Mouse (Mus musculus) CD4-positive helper T cell, adult 2 months (primary cell): ENCODE results near the gene 4933405L10Rik.

Experiments
- DNase-seq: peaks from one replicate; pipeline ENCODE4 v3.0.0-alpha.2; 2012; ENCODE audit warnings: low read depth, missing footprints, low spot score

Gene 4933405L10Rik

DNA sequence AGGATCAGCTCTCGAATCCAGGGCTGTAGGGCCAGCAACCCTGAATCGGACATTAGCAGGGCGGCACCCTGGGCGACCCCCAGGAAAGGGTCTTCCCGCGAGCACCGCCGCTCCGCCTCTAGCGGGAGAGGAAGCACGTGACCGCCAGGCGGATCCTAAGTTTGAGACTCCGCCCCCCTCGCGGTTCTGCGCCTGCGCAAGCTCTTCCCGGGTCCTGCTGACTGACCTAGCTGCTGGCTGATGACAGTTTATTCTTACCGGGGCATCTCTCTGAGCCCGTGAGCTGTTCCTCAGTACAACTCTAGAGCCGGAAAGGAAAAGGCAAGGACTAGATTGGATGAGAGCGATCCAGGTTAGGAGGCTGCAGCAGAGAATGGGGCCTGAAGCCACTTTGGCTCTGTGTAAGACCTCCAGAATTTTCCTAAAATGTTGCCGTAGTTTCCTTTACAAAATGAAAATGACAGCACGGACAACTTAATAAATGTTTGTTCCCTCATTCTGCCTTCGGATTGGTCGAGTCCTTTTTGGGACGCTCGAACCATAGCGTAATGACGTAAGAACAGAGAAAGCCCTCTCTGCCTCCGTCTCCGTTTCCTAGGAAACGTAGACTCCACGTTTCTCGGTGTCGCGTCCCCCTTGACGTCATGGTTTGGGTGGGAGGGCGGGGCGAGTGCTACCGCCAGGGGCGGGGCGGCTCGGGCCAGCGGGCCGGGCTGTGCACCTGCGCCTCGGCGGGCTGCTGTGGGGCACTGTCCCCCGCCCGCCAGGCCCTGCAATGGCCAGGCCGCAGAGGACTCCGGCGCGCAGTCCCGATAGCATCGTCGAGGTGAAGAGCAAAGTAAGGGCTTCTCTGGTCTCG, 6.3 kb upstream of the 4933405L10Rik start, which contains the start of the genes Acd and Pard6a:
TSS of gene Acd (minus strand) at position 137 of the 859 bp plus-strand sequence.
TSS of gene Pard6a (plus strand) at position 183 of the 859 bp plus-strand sequence.
- peak; percentile 94 for DNase-seq

DNA sequence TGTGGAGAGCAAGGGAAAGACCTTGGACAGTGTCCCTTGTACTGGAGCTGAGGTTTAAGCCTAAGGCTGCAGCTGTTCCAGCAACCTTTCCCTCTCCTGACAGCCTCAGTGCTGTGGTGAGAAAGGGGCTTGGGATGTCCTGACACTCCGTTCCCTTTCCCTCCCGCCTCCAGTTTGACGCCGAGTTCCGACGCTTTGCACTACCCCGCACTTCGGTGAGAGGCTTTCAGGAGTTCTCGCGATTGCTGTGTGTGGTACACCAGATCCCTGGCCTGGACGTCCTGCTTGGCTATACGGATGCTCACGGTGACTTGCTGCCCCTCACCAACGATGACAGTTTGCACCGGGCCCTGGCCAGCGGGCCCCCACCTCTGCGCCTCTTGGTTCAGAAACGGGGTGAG, 5.5 kb upstream of the 4933405L10Rik start:
- DNase-seq, result no peak

DNA sequence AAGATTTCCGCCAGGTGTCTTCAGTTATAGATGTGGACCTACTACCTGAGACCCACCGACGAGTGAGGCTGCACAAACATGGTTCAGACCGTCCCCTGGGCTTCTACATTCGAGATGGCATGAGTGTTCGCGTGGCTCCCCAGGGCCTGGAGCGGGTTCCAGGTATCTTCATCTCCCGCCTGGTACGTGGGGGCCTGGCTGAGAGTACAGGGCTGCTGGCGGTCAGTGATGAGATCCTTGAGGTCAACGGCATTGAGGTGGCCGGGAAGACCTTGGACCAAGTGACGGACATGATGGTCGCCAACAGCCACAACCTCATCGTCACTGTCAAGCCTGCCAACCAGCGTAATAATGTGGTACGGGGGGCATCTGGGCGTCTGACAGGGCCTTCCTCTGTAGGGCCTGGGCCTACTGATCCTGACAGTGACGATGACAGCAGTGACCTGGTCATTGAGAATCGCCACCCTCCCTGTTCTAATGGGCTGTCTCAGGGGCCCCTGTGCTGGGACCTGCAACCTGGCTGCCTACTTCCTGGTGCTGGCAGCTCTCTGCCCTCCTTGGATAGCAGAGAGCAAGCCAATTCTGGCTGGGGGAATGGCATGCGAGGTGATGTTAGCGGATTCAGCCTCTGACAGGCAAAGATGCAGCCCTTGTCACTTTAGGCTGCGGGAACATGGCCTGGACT, 4.6 kb upstream of the 4933405L10Rik start:
- DNase-seq, result peak; percentile 1

DNA sequence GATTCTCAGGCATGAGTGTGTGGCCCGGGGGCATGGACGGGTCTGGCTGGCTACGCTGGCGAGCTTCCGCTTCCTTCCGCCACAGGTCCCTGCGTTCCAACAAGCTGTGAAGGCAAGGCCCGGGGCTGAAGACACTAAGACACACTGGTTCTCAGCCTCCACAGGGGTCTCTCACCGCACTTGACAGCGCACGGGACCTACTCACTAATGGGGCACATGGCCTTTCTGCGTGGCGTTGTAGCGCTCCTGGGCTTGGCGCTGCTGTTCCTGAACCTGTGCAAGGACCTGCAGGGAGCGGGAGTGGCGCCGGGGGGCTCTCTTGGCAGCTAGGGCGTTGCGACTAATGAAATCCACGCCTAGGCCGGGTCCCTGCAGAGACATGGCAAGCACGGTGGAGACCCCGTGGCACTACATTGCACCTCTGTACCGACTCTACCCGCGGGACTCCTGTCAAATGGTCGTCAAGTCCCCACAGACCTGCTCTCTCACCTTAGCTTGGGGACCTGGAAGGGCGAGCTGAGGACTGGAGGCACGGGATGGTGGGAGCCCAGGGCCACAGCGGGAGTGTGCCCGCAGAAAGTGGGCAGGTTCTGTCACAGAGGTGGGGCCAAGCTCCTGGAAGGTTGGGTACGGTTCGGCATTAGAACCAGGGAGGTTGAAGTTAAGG, 3.2 kb upstream of the 4933405L10Rik start:
- no peak for DNase-seq

DNA sequence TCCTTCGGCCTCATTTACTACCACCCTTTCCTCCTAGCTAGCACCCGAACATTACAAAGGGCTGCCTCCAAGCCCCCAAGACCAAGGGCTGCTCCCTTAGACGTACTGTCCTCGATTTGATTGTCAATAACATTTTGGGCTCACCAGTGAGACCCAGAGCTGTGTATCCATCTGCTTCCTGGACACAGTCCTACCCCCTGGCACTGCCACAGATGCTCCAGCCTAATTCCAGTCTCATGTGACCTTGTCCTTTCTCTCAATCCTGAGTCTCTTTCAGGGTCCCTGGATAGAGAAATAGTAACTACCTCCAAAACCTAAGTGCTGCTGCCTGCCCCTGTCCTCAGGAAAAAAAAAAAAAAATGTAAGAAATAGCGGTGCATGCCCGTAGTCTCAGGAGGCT, 2.5 kb upstream of the 4933405L10Rik start:
- DNase-seq, result no peak

DNA sequence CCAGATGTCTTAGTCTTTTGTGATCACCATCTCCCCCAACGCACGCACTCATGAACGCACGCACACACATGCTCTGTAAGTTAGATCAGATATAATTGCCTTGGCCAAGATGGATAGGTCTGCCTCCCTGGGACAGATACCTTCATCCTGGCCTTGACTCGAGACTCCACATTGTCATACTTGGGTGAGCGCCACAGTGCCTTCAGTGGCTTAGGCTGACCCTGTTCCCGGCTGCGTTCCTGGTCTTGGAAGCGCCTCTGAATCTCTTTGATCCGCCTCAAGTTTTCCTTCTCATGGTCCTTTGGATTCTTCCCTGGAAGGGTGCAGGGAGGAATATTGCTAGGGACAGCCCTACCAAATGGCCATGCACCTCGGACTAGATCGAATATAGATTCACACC, 1.0 kb upstream of the 4933405L10Rik start:
- DNase-seq, result no peak

DNA sequence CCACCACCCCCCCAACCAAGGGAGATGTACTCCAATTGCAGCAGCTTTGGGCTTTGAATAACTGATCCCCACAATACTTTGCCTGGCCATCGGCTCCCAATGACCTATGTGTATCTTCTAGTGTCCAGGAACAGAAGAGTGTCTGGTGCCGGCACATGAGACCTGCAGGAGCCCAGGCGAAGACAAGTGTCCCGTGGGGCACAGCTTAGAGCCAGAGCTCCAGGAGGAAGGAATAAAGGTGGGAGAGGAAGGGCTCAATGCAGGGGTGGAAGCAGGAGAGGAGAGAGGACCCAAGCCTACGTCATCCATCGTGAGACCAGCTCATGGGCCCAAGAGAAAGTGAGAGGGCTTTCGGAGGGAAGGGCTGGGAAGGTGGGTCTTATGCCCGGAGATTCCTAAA, 1.2 kb downstream of the 4933405L10Rik start:
- DNase-seq, result no peak

DNA sequence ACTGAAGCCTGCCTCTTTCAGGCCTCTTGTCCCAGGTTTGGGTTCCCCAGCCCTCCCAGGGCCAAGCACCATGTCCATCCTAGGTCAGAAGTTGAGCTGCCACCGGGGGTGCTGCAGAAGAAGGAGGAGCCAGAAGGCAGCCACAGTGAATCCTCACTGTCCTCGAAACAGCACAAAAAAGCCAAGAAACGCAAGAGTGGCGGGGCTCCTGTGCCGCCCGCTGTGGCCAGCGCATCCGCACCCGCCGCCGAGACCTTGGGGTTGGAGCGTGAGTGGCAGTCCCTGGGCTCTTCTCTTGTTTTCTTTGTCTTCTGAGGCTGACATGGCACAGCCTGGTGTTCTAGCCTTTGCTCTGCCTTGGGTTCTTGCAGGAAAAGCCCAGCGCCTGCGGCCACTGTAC, 1.9 kb downstream of the 4933405L10Rik start:
- DNase-seq, result no peak

DNA sequence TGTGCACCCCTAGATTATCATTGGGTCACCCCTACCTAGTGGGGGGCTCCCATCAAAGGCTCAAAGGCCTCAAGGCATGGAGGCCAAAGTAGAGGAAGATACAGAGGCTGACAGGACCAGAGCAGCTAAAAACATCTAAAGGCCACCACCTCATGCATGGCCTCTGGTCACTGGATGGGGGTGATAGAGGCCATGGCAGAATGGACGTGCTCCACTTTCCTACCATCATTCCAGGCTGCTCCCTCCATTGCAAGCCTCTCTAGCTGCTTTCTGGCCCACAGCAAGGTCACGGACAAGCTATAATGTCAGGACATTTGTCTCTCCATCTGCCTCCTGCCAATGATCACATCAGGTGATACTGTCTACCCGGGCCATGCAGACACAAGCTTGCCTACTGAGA, 4.8 kb downstream of the 4933405L10Rik start:
- no peak for DNase-seq

DNA sequence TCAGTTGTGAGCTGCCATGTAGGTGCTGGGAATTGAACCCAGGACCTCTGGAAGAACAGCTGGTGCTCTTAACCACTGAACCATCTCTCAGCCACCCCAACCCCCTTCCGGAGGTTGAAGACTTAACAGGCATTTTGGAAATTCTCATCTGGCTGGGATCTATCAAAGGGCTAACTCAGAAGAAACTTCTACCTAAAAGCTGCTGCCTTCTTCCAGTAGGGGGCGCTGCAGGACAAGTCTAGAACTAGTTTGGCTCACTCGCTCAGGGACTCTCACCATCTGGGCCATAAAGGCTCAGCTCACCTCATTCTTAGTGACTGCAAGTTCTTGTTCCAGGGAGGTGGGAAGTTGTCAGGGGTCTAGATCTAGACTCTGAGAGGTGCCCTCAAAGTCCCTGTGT, 6.7 kb downstream of the 4933405L10Rik start:
- DNase-seq, result peak; percentile 85

DNA sequence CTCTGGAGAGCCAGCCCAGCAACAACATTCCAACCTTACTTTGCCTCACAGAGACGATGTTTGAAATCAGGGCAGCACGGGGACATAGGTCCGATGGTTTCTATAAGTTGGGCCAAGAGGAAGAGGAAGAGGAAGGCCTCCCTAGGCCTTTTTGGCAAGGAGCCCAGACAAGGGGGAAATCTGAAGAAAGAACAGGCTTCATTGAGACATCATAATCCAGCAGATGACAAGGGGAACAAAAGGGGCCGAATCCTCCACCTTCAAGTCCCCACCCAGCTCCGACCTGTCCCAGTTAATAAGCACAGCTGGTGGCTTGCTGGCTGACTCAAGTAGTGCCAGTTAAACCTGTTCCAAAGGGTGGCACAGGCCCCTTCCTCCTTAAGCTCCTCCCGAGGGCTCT, 7.6 kb downstream of the 4933405L10Rik start:
- DNase-seq, result no peak

DNA sequence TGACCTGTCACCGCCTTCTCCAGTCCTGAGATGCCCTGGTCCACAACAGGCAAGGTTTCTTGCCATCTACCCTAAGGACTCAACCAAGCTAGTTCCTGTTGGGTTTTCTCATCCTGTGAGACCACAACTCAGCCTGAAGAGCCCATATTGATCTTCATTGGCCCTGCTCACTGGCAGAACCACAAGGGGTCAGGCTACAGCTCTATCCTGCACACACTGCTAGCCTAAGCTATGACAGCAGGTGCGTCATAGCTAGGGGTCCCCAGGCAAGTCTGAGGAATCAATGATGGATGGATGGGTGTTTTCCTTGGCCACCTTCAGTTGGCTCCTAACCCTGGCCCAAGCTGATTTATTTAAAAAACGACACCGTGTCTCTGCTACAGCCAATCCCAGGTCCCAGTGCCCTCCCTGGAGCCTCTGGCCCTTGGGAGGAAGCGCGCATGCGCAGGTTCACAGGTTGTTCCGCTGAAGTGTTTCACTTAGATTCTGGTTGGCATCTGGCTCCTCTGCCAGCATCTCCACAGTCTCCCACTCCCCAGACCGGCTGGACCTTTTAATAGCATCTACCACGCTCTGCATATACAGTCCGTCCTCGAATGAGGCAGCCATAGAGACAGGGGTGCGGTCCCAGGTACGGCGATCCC, 9.0 kb downstream of the 4933405L10Rik start:
- no peak for DNase-seq

DNA sequence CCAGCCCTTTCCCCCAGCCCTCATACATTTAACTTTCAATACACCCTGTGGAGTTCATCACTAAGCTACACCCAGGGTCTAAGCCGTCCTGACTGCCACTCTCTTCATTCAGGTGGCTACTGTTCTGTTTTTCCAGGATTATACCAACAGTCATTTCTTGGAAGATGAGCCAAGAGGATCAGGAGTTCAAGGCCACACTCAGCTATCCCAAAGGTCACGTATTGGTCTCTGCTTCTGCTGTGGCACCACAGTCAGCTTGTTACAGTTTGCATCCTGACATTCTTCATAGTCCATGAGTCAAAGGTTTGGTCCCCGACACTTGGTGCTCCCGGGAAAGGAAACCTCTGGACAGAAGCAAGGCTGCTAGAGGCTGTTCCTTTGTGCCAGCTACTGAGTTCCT, 12.2 kb downstream of the 4933405L10Rik start:
- no peak for DNase-seq

DNA sequence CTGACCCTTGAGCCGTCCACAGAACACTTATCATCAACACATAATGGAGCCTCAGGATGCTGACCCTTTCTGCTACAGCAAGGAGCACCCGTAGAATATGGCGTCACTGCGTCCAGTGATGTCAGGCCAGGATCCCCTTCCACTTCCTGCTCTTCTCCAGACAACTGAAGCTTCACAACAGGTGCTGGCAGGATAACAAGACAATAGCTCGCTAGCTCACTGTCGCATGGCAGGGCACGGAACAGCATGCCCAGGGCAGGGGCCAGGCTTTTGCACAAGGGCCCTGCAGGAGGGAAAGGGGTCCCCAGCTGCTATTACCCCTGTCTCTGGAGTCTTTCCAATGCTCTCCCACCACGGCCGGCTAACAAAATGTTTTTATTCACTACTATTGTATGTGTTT, 15.4 kb downstream of the 4933405L10Rik start:
- DNase-seq, result no peak

DNA sequence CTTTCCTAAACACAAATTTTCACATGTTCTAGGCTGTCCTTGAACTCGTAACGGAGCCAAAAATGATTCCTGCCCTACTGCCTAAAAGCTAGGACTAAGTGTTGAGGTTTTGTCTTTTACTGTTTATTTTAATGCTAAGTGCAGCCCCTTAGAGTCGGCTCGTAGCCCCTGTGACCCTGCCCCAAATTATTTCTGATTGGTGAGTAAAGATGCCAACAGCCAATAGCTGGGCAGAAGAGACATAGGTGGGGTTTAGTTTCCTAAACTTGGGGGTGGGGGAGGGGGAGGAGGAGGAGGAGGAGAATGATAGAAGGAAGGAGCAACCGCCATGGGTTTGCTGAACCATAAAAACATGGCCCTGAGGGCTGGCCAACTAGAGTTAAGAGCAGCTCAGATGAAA, 18.3 kb downstream of the 4933405L10Rik start:
- DNase-seq, result no peak

DNA sequence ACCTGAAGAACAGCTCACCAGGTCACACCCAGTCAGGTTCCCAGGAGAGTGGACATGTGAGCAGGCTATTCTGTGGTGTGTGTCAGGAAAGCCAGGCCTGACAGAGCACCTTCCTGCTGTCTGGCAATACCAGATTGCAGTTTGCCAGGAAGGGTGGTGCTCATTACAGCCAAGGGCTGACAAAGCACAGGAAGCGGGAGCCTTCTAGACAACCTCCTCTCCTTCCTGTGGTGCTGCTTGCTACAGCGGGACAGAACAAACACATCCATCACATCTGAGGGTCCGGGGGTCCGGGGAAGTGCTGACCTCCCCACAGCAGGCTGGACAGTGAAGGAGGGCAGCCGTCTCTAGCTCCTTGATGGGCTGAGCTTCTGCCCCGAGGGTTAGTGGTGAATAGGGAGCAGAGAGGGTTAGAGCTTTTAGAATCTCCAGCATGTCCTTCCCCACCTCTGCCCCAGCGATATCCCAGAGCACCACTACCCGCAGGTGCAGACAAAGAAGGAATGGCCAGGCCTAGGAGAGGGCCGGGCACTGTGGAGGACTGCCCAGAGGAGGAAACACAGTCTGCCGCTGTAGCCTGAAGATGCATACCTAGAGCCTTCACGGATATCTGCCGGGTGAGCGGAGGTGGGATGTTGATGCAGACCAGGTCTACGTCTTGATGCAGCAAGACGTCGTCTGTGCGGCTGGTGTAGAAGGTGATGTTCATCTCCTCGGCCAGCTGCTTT, 20.1 kb downstream of the 4933405L10Rik start:
- DNase-seq, result peak; percentile 44

DNA sequence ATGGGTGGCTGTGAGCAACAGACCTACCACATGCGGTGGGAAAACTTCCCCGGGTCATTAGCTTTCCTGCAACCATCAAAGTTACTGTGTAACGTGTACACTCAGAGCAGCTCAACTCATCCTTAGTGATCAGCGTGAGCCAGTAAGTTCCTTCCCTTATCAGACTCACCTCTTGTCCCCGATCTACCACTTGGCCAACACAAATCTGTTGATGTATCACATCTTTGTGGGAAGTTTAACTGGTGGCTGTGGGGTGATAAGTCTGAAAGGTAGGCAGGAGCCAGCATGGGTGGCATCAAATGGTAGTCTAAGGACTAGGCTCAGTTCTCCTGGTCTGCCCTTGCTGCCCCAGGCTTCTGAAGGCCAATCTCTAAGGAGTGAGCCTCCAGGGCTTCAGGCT, 24.7 kb downstream of the 4933405L10Rik start:
- DNase-seq, result no peak

DNA sequence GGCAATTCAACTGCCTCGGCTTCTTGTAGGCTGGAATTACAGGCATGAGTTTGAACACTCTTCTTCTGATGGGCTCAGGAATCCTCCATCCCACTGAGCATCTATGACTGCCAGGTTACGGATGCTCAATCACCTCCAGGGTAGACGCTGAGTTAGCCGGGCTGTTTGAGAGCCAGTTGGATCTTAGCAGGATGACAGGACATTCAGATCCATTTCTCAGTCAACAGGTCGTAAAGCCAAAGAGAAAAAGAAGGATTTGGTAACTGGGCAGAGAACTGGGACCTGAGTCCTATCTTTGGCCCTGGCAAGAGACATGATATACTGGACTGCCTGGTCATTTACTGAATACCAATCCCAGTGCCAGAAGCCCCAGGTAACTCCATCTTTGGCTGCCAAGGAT, 31.8 kb downstream of the 4933405L10Rik start:
- DNase-seq, result no peak

DNA sequence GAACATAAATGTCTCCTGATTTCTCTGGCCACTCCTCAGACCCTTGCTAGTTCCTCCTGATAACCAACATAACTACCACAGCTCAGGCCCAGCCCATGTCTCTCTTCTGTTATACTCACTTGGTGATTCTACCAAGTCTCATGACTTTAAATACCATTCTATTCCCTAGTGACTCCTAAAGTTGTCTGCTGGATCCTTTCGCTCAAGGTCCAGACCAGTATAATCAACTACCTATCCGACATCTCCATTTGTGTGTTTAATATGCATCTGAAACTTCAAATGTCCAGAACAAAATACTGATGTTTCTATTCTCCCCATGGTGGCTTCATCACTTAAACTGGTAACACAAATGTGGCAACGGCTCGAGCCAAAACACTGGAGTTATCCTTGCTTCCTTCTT, 35.8 kb downstream of the 4933405L10Rik start:
- DNase-seq, result no peak

DNA sequence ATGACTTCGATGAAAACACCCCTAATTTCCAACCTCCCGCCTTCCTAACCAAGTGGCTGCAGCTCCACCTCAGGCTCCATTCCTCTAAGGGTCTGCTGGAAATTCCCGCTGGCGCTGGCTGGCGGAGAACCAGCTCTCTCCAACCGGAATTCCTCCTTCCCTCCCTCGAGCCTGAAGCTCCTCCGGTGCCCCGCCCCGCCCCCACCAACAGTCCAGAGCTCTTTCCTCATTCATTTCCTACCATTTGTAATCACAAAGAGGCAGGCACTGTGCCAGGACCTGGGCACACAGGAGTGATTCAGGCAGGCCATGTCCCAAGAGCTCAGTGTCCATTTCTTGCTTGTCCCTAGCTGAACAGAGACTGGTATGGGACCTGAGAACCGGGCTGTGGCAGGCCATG, 43.2 kb downstream of the 4933405L10Rik start:
- DNase-seq, result no peak

DNA sequence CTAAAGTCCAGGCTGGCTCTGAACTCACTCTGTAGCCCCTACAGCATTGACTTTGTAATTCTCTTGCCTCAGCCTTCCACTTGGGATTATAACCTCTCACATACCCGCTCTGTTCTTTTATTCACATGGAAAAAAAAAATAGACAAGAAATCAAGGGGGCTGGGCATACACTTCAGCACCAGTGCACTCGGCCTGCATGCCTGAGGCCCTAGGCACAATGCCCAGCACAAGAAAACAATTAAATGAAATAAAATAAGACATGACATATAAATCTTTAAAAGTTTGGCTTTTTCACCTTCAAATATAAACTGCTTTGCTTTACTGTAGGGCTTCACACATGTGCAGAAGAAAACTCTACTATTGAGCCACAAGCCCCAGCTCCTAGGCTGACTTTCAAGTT, 46.5 kb downstream of the 4933405L10Rik start:
- DNase-seq, result no peak
